Mouse (Mus musculus) adrenal gland, adult 8-10 months (tissue): ENCODE measurements around the gene Ankrd13b. TPM values are rescaled to one million over a fixed set of nuclear protein-coding genes. Genes with fewer than 3 reads are reported as not detected.

ENCODE experiments used
- DNase-seq: peaks from one replicate; pipeline ENCODE4 v3.0.0; 2022
- total RNA-seq, 4 experiments: library from RNA; stranded (reverse); gene quantifications; 2 replicates each; pipeline ENCODE4 v1.2.4; 2022

Gene Ankrd13b
- total RNA-seq, 4 experiments from 2014 or later = 5.7 to 13.6 (median 9.3) TPM

- DNase-seq = peak; percentile 74
Measured at GRCm38 (mm10) chr11:77508068-77509021, 18.9 kb upstream of the Ankrd13b start.

GRCm38 (mm10) chr11:77507426-77507825, 17.9 kb upstream of the Ankrd13b start:
- DNase-seq = peak; percentile 12

DNA sequence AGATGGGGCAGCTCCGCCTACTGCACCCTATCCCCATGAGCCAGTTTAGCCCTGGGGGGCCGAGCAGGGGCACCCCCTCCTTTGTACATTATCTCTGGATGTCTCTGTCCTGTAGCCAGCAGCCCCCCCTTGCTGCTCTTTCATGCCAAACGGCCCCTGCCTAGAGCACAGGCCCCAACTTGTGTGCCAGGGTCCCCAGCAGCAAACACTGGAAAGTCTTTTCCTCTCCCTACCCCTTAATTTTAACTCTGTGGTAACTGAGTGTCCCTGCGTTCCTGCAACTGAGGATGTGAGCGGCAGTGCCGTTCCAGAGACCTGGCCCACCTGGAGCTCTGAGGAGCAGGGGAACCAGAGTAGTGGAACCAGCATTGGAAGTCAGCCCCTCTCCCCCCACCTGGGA, 17.5 kb upstream of the Ankrd13b start:
- DNase-seq = no peak

DNA sequence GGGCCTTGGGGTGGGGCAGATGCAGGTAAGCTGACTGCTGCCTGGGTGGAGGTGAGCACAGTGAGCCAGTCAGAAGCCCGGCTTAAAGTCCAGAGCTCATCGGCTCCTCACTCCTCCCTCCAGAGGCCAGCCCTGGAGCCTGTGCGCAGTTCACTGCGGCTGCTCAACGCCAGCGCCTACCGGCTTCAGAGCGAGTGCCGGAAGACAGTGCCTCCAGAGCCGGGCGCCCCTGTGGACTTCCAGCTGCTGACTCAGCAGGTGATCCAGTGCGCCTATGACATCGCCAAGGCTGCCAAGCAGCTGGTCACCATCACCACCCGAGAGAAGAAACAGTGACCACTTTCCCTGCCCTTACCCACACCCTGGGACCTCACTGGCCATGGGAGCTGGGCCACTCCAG, 16.8 kb upstream of the Ankrd13b start:
- no peak for DNase-seq

DNA sequence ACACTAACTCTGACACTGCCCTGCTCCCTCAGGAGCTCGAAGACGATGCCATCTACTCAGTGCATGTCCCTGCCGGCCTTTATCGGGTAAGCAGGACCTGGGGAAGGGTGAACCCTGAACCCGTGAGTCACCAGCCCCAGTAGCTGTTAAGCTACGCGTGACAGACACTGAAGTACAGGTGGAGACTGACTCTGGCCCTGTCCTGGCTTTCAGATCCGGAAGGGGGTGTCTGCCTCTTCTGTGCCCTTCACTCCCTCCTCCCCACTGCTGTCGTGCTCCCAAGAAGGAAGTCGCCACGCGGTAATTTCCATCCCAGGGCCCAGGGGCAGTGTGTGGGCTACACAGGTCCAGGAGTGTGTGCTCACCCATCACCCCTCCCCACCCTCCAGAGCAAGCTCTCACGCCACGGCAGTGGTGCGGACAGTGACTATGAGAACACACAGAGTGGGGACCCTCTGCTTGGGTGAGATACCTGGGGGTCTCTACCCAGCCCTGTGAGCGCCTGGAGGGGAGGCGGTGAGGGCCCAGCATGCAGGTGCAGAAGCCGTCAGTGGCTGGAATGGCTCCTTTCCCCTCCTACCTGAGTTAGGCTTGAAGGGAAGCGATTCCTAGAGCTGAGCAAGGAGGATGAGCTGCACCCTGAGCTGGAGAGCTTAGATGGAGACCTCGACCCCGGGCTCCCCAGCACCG, 16.0 kb upstream of the Ankrd13b start:
- no peak for DNase-seq

GRCm38 (mm10) chr11:77504377-77504776, 14.9 kb upstream of the Ankrd13b start:
- DNase-seq = no peak

DNA sequence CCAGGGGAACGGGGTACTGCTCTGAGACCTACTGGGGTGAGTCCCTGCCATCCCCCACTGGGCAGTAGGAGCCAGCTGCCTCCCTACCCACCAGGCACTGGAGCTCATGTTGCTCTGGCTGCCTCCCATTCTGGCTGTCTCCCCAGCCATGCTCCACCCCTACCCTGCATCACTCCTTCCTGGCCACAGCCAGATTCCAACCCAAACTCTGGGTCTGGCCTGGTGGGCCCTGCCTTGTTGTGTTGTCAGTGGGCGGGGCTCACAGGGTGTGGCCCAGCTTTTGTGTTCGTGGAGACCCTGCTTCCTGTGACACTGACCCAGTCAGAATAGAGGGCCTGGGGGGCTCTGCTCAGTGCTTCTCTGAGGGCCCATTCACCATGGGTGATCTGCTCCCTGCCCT, 14.0 kb upstream of the Ankrd13b start:
- no peak for DNase-seq

DNA sequence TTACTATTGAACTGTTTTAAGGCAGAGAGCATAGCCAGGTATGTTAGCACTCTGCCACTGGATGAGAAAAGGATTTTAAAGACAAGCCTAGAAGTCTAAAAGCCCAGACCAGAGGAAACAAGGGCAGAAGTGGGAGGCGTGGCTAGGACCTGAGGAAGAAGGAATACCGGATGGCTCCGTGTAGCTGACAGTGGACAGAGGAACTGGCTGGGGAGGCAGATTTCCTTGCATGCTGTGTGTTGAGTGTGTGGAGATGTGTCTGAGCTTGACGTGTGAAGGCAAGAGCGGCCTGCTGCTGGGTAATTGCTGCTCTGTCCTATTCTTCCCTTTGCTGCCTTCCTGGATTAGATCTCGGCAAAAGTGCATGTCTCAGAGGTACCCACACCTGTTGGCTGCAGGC, 13.0 kb upstream of the Ankrd13b start:
- no peak for DNase-seq

DNA sequence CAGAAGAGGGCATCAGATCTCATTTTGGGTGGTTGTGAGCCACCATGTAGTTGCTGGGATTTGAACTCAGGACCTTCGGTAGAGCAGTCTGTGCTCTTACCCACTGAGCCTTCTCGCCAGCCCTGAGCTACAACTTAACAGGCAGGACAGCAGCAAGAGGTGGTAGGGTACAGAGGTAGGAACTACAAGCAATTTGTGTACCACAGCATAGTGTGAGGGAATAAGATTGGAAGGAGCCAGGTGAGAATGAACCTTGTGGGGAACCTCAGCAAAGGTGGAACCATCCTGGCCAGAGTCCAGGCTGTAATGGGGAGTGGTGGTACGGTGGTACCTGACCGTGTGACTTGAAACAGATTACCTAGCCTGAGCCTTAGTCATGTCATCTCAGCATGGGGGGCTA, 12.5 kb upstream of the Ankrd13b start:
- no peak for DNase-seq

DNA sequence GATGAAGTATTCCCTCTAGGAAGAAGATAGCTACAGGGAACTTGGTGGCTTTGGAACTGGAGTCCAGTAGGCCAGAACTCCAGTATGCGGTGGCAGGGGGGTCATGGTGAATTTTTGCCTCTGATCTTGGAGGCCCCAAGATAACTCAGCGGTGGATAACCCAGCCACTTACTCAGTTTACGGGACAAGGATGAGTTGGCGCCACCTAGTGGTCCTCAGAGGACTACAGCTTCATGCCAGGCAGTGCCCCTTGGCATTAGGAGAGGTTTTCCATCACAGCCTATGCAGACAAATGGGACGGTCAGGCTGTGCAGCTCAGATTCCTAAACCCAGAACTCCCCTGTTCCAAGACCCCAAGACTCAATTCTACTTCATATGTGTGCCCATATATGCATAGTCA, 11.9 kb upstream of the Ankrd13b start:
- peak; percentile 63 for DNase-seq

DNA sequence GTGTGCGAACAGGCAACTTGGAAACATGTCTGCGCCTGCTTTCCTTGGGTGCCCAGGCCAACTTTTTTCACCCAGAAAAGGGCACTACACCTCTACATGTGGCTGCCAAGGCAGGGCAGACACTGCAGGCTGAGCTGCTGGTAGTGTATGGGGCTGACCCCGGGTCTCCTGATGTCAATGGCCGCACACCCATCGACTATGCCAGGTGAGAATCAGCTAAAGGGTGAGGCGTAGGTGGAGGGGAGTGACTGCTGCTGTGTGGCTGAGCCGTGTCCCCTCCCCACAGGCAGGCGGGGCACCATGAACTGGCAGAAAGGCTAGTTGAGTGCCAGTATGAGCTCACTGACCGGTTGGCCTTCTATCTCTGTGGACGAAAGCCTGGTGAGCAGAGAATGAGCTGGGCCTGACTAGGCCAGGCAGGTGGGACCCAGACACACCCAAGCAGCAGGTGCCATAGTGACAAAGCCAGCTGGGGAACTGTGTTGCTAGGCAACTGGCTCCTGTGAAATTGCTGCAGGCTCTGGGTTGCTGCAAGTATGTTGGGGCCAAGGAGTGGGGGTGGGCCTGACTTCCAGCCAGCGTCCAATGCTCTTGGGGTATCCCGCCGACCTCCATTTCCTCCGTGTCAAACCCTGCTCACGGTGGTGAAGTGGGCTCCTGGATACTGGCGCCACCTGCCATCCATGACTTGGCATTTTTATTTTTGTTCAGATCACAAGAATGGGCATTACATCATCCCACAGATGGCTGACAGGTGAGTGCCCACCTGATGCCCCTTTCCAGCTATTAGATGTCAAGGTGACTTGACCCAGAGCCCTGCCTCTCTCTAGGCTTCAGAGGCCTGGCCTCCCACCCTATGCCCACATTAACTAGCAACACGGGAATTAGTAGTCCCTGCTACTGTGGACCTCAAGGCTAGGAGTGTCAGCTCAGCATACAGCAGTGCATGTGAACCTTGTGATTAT, 11.2 kb upstream of the Ankrd13b start:
- no peak for DNase-seq

DNA sequence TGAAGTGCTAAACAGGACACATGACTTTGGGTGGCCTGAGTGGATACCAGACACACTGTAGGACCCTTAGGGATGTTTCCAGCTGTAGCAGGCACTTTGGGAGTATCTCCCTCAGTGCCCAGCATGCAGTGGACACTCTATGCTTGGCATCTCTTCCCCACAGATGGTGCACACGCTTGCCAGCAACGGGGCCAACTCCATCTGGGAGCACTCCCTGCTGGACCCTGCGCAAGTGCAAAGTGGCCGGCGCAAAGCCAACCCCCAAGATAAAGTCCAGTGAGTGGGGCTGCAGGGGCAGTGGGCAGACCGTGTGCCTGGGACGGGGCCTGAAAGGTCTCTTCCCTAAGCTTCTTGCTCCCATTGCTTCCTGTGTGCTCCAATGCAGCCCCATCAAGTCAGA, 9.9 kb upstream of the Ankrd13b start:
- no peak for DNase-seq

- no peak for DNase-seq
Measured at GRCm38 (mm10) chr11:77498261-77499139, 9.0 kb upstream of the Ankrd13b start.

DNA sequence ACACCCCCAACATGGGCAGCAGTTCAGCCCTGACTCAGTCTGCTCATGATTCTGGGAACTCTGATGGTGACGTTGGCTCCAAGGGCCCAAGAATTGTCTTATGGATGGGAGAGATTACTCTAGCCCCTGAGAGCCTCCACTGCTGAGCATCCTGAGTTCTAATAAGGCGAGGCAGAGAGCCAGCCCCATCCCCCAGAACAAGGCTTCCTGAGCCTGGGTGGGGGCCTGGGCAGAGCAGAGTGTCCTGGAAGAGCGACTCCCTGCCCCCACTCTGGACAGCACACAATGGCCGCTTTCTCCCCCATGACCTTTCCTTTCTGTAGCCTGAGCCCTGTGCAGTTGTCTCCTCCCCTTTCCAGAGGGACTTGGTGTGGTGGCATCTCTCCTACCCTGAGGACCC, 8.4 kb upstream of the Ankrd13b start:
- DNase-seq = no peak

DNA sequence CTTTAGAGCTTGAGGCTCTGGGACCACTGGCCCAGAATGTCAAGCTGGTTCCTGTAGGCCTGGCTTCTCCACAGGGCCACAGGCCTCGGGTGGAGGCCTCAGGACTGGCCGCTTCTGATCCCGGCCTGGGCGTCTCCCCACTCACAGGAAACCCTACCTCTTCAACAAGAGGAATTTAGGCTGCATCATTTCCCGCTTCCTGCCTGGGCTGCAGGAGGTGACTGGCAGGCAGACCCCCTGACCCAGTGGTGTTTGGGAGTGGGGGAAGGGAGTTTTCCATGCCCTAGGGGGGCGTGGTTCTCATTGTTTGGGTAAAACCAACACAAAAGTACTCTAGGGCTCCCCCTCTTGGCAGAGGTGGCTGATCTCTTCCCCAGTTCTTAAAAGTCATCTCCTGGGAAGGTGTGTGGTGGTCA, 7.9 kb upstream of the Ankrd13b start:
- peak; percentile 72 for DNase-seq

- DNase-seq = no peak
Measured at GRCm38 (mm10) chr11:77495507-77495906, 6.0 kb upstream of the Ankrd13b start.

- no peak for DNase-seq
Measured at GRCm38 (mm10) chr11:77494782-77495181, 5.3 kb upstream of the Ankrd13b start.

GRCm38 (mm10) chr11:77494344-77494676, 4.8 kb upstream of the Ankrd13b start:
- DNase-seq = no peak

- peak; percentile 45 for DNase-seq
Measured at GRCm38 (mm10) chr11:77493512-77494343, 4.2 kb upstream of the Ankrd13b start, which contains the start of gene Git1. Gene Git1 (plus strand): TSS chr11:77493562.

DNA sequence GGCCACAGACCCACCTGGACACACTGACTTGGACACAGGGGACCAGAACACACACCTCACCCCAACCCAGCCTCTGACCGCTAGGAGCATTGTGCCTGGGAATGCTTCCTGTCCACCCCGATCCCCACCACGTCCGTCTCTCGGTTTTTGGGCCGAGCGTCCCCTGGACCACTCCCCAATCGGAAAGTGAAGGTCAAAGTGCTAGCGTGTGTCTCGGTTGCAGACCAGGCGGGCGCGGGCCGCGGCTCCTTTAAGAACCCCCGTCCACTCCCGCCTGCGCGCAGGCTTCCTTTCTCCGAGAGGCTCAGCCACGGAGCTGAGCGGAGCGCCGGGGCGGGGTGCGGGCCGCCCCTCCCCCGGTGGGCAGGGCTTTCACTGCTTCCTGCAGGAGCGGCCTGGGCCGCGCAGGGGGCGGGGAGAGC, 3.4 kb upstream of the Ankrd13b start:
- peak; percentile 92 for DNase-seq
